15 mouse cellular contexts compared by ENCODE assay signal in the genomic region with DNA sequence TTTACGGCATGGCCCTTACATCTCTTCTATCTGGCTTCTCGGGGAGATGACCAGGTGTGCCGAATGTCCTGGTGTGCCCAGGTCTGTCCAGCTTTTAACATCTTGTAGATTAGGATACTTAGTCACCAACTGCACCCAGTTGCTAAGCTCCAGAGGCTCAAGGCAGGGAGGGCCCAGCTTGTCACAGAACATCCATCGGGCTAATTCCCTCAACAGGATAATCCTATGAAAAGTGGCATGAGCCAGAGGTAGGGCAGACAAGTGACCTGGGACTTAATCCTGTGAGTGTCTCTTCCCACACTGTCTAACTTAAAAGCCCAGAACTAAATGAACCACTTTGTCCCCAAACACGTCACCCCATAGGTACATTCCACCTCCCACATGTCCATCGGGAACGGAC. TPM values are rescaled to one million over a fixed set of nuclear protein-coding genes. Genes with fewer than 3 reads are reported as not detected.
DNase-seq lines count a peak whose midpoint lies in the region; ATAC-seq lines count a peak whose summit lies in the region.
"Had no signal": no experiment of that assay in that cellular context is flagged by ENCODE, and none has a peak within 500 bp of the region (broad histone marks: within the 10 kb centered on the region; RNA-seq: fewer than 3 reads in every experiment).

No protein-coding gene starts in this region.

- no peak for ATAC-seq in kidney, embryonic 15.5 days (replicated peaks; ENCODE audit: low FRiP score)
- no peak for ATAC-seq in forebrain, embryonic 15.5 days (replicated peaks)
- ATAC-seq in limb, embryonic 12.5 days (ENCODE audit: insufficient number of reproducible peaks, insufficient read depth, low FRiP score, low TSS enrichment, low read depth) = no peak
- no peak for ATAC-seq in neural tube, embryonic 15.5 days (ENCODE audit: low FRiP score)

- peaks cover 10% of the 10 kb centered on the region for H3K4me1 ChIP-seq in kidney, embryonic 15.5 days
- H3K4me1 ChIP-seq in forebrain, embryonic 15.5 days = peaks cover 7% of the 10 kb centered on the region; the same call in 1 of the 2 replicates
- peaks cover 17% of the 10 kb centered on the region for H3K4me1 ChIP-seq in limb, embryonic 12.5 days (replicated peaks)
- H3K4me1 ChIP-seq in neural tube, embryonic 15.5 days = peaks cover 25% of the 10 kb centered on the region

- peak overlapping the region; percentile 48; the same call in 1 of the 2 replicates for H3K4me3 ChIP-seq in kidney, embryonic 15.5 days (replicated peaks)
- peak overlapping the region; percentile 47 for H3K4me3 ChIP-seq in forebrain, embryonic 15.5 days
- no peak overlapping the region for H3K4me3 ChIP-seq in limb, embryonic 12.5 days (replicated peaks)
- peak overlapping the region; percentile 57 for H3K4me3 ChIP-seq in neural tube, embryonic 15.5 days (replicated peaks)

- no peak overlapping the region for H3K9ac ChIP-seq in kidney, embryonic 15.5 days
- H3K9ac ChIP-seq in forebrain, embryonic 15.5 days (replicated peaks) = no peak overlapping the region
- H3K9ac ChIP-seq in limb, embryonic 12.5 days (replicated peaks) = peak overlapping the region; percentile 66
- H3K9ac ChIP-seq in neural tube, embryonic 15.5 days (replicated peaks) = peak overlapping the region; percentile 66

- 81% methylated on average over 7 of the region's 7 CpGs for WGBS in kidney, embryonic 15.5 days
- 79% methylated on average over 7 of the region's 7 CpGs for WGBS in forebrain, embryonic 15.5 days
- 79% methylated on average over 7 of the region's 7 CpGs for WGBS in limb, embryonic 12.5 days
- 79% methylated on average over 7 of the region's 7 CpGs for WGBS in neural tube, embryonic 15.5 days

- H3K36me3 ChIP-seq in kidney, embryonic 15.5 days = no peaks in the 10 kb centered on the region
- no peaks in the 10 kb centered on the region for H3K36me3 ChIP-seq in forebrain, embryonic 15.5 days
- H3K36me3 ChIP-seq in limb, embryonic 12.5 days = no peaks in the 10 kb centered on the region
- H3K36me3 ChIP-seq in neural tube, embryonic 15.5 days = no peaks in the 10 kb centered on the region

- no peak for DNase-seq in kidney, postnatal 4 days
- DNase-seq in cerebellum, postnatal 10 days = no peak
- no peak for DNase-seq in embryo, embryonic 9.5 days (ENCODE audit: extremely low spot score)
- no peak for DNase-seq in spleen, adult 18-20 months
- DNase-seq: adrenal gland, postnatal 10 days; B cell, adult 2 months; cerebellum, adult 2 months; gastrocnemius, postnatal 25 days; heart, postnatal 10 days; lung, postnatal 4 days; thymus, postnatal 25 days had no signal

- no peaks in the 10 kb centered on the region for H3K9me3 ChIP-seq in kidney, embryonic 15.5 days (replicated peaks)
- no peaks in the 10 kb centered on the region for H3K9me3 ChIP-seq in forebrain, embryonic 15.5 days
- no peaks in the 10 kb centered on the region for H3K9me3 ChIP-seq in limb, embryonic 12.5 days
- no peaks in the 10 kb centered on the region for H3K9me3 ChIP-seq in neural tube, embryonic 15.5 days (replicated peaks)

- H3K27me3 ChIP-seq in kidney, embryonic 15.5 days = peaks cover 19% of the 10 kb centered on the region; the same call in 1 of the 2 replicates
- H3K27me3 ChIP-seq in forebrain, embryonic 15.5 days = no peaks in the 10 kb centered on the region
- H3K27me3 ChIP-seq in limb, embryonic 12.5 days = peaks cover 10% of the 10 kb centered on the region
- H3K27me3 ChIP-seq in neural tube, embryonic 15.5 days (replicated peaks) = no peaks in the 10 kb centered on the region

- peak overlapping the region; percentile 81 for H3K4me2 ChIP-seq in kidney, embryonic 15.5 days
- peak overlapping the region; percentile 80 for H3K4me2 ChIP-seq in forebrain, embryonic 15.5 days (replicated peaks)
- peak overlapping the region; percentile 66 for H3K4me2 ChIP-seq in limb, embryonic 12.5 days
- peak overlapping the region; percentile 92 for H3K4me2 ChIP-seq in neural tube, embryonic 15.5 days

- H3K27ac ChIP-seq in kidney, embryonic 15.5 days = no peak overlapping the region
- no peak overlapping the region for H3K27ac ChIP-seq in forebrain, embryonic 15.5 days (replicated peaks)
- no peak overlapping the region for H3K27ac ChIP-seq in limb, embryonic 12.5 days
- no peak overlapping the region for H3K27ac ChIP-seq in neural tube, embryonic 15.5 days (replicated peaks)

RNA-seq across cellular contexts. Expression of gene Rgs9, which starts 0.9 kb away (rescaled TPM):
- polyA plus RNA-seq in kidney, embryonic 15.5 days (2015; fragmentation: Nextera tagmentation; extraction: Ambion mirVana) = 1.3 and 1.8 TPM in 2 replicates
- polyA plus RNA-seq in forebrain, embryonic 15.5 days (2015; fragmentation: Nextera tagmentation; extraction: Ambion mirVana) = 5.4 and 6.5 TPM in 2 replicates
- 4.1 and 5.7 TPM in 2 replicates for polyA plus RNA-seq in limb, embryonic 12.5 days (2016; fragmentation: Nextera tagmentation; extraction: Ambion mirVana)
- 12.3 and 12.6 TPM in 2 replicates for polyA plus RNA-seq in neural tube, embryonic 15.5 days (2015; fragmentation: Nextera tagmentation; extraction: Ambion mirVana)

Comparison
In these comparisons a context has a peak if more than half of its experiments do, and no peak if none do; other contexts are left out.
1. H3K9ac ChIP-seq: peak in limb, embryonic 12.5 days (single experiment) and neural tube, embryonic 15.5 days (single experiment); none in kidney, embryonic 15.5 days (single experiment) and forebrain, embryonic 15.5 days (single experiment).
2. Peak in every context shown above with its lines, with median percentiles within 50 percentile points of each other: H3K4me2 ChIP-seq.